Mouse (Mus musculus) frontal cortex, postnatal 25 days (tissue): ENCODE data around the gene Dlg2.

Source experiments
- DNase-seq, 2 experiments: peaks; one replicate each; pipeline ENCODE4 v3.0.0; 2022; ENCODE audit warnings: low spot score in 2 of 2

Dlg2 gene

GRCm38 (mm10) chr7:92180029-92180428 is 1703.6 kb downstream of the Dlg2 start:
- DNase-seq: no peak

DNA sequence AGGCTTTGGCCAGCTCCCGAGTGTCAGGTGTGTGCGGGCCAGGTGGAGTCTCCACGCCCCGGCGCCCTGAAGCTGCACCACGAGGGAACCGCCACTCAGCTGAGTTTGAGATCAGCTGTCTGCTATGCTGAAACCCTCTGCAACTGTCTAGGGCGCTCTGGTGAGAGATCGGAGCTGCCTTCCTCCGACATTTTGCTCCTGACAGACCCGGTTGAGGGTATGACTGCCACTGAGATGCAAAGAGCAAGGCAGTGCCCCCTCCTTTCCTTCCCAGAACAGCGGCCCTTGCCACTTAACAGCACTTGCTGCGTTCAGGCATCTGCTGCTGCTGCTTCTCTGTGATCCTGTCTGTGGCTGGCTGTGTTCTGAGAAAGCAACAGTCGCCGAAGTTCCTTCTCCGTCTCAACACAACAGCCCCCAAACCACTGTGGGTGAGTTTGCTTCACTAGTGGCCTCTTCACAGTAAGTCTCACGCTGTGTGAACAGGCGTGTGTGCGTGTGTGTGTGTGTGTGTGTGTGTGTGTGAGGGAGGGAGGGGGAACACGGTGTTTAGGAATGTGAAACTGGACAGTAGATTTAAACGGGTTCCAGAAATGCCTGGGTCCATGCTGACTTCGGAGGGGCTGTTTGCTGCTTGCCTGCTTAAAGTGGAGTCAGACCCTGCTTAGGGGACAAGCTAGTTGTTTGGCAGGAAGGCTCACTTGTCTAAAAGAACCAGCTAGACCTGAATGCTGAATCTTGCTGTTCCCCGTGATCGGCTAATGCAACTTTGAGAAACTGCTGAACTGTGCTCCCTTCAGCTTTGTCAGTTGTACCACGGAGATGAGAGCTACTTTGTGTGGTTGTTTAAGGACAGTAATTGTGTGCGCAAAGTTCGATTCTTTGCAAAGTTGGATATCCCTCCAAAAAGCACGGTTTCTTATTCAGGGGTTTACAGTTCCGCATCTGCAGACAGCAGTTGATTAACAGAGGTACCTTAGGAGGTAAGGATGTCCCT is 1704.4 kb downstream of the Dlg2 start:
- DNase-seq: peak in 1 of 2 experiments; percentile 9

DNA sequence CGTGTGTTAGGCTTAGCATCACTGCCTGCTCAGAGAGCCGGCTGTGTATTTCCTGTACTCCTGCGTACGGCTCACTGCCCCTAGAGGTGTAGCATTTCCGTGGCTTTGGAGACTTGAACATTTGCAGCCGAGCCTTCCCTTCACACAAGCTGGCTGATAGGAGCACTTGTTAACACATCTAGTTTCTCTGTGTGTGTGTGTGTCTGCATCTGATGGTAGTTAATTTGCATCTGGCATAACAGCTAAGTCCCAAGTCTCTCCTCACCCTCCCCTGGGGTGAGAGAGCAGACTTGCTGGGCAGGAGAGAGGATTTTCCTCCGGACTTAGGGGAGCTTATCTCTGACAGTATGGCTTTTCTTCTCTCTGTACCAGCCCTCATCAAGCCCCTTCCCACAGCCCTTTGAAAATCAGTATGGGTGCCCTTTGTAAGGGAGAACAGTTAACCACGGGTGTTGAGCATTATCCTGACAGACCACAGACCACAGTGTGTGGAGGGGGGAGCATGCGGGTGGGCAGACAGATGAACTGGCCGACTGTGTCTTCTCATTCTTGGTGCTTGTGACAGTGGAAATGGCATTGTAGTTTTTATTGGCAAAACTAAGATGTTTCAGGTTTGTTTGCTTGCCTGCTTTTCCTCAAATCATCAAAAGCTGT is 1705.6 kb downstream of the Dlg2 start:
- no peak for DNase-seq

GRCm38 (mm10) chr7:92184371-92185059 is 1708.0 kb downstream of the Dlg2 start:
- DNase-seq: no peak

DNA sequence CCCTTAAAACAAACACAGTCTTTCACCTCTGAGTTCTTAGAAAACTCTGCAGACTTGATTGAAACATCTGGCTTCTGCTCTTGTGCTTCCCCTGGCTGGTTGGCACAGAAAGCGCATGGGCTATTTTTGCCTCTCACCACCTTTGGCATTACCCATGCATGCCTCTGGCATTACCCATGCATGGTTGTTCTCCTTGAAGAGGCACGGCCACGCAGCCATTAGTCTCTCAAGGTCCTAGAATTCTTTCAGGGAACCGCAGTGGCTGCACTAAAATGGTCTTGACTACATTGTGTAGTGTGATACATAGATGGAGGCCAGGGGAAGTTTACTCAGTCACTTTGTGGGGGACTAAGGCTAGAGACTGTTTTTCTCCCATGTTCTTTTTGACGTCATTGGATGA is 1709.9 kb downstream of the Dlg2 start:
- no peak for DNase-seq

- DNase-seq: no peak
Observed at GRCm38 (mm10) chr7:92189149-92189548, 1712.7 kb downstream of the Dlg2 start.

DNA sequence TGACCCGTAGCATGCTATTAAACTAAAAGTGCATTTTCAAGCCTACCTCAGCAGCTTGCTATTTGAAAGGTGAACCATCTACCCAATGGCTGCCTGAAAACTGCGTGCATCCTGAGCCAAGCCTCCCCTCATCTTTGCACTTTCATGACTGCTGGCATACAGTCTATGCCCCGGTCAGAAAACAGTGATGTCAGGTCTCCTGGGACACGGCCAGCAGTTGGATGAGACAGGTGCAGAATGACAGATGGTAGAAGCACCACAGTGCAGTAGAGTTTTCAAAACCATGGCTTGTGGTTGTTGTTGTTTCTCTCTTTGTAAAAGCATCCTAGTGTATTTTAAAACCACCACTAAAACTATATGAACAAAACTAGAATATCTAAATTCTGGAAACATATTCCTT is 1719.5 kb downstream of the Dlg2 start:
- no peak for DNase-seq

DNA sequence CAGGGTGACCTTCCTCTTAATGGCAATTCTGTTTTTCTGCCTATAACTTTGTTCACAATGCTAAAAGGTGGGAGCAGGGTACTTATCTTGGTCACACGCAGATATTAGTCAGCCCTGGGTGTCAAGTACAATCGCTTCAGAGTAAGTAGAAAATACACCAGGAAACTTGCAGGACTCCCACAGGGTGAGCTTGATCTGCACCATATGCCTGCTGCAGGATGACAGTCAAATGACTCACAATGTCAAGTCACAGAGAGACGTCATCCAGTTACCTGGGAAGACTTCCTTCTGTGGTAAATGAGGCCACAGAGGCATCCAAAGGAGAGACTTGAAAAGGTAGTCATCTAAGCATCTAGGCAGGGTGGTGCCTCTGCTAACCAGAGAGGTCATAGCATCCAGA is 1721.1 kb downstream of the Dlg2 start:
- DNase-seq: no peak

- DNase-seq: no peak
Observed at GRCm38 (mm10) chr7:92199131-92199530, 1722.7 kb downstream of the Dlg2 start.

GRCm38 (mm10) chr7:92210701-92211100 is 1734.2 kb downstream of the Dlg2 start:
- no peak for DNase-seq

DNA sequence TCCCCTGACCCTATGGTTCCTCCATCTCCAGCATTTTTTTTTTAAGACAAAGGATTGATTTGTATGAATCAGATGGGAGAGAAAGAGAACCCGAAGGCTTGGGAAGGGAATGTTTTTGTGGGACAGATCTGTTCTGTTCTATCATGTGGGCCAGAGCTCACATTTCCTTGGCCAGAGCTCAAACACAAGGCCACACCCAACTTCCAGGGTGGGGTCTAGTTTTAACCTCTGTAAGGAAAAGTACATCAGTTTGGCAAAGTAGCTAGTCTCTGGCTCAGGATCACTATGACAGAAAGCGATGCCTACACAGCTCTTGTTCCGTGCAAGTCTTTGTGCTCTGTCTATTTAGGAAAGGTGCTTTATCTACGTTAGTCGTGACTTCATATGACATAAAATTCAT is 1737.3 kb downstream of the Dlg2 start:
- no peak for DNase-seq

DNA sequence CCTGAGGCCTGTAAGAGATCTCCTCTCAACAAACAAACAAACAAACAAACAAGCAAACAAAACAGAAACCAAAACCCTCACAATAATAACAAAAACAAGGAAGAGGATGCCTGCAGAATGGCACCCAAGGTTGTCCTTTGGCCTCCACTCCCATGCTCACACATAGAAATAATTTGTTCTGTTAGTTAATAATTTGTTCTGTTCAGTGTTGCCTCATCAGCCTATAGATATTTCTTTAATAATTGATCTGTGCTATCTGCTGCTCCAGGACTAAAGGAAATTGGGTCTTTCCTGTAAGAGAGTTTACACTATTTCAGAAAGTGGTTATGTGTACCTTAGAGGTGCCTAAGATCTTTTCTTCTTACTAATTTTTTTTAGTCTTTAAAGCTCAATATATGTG is 1741.7 kb downstream of the Dlg2 start:
- no peak for DNase-seq

DNA sequence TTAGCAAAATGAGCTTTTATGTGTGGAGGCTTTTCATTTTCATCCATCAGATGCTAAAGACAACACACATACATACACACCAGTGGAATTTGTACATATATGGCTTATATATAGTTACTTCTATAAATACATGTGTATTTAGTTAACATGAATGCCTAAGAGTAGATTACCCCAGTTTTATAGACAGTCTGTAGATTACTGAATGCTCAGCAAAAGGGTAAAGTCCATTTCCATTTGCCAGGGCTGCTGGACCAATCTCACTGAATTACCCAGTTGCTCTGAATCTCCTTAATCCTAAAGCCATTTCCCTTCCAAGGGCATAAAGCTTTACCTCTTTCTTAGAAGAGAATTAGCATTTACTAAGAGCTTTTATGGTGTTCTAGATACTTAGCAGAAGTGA is 1744.1 kb downstream of the Dlg2 start:
- DNase-seq: no peak

DNA sequence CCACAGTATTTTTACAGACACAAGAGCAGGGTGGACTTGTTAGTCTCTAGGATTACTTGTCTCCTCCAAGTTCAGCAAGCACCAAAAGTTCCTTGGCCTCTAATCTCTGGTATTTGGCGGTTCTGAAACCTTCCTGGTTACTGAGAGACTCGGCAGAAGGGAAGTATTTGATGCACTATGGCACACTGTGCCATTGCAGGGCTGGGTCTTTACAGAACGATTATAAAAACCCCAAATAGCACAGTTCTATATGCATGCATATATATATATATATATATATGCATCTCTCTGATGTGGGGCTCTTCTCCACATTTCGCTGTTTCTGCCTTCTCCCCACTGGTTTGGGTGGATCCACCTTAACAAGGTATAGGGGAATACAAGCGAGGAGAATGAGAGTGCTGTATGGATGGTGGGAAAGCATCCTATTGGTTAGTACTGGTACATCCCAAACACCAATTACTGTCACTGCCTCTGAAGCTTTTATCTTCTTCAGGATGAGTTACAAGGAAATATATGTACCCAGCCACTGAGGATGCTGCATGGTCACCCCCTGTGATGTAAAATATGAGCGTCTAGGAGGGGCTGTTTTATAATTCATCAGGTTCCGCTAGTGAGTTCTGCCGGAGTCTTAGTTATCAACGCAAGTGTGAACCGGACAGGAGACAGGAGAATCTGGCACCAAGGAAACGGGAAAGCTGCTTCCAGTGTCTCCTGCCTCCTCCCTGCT is 1758.2 kb downstream of the Dlg2 start:
- no peak for DNase-seq

- no peak for DNase-seq
Observed at GRCm38 (mm10) chr7:92235541-92236031, 1759.1 kb downstream of the Dlg2 start.

DNA sequence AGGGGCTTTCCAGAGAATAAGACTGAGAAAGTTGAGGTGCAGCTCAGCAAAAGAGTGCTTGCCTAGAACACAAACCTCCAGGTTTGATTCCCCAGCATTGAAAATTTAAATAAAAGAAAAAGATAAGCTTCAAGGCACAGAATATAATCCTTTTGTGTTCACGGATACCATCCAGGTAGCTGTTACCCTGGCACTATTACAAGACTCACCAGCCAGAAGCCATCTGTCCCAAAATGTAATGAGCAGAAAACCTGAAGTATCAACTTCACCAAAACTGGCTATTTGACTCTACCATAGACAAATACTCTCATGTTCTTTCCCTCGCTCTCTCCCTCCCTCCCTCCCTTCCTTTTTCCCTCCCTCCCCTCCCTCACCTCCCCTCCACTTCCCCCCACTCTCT is 1764.4 kb downstream of the Dlg2 start:
- DNase-seq: no peak

DNA sequence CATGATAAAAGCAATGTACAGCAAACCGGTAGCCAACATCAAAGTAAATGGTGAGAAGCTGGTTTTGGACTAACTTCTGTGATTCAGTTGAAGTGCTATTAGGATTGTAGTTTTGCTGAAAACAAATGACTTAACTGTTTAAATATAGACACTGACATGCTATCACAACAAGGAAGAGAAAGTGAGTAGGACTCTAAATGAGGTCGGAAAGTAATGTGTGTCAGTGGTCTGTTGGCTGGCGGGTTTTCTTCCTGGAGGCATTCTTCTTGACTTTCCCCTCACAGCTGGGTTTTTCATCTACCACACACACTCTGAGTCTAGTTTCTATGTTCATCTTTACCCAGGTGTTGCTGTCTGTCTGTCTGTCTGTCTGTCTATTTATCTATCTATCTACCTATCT is 1771.1 kb downstream of the Dlg2 start:
- no peak for DNase-seq

- DNase-seq: no peak
Observed at GRCm38 (mm10) chr7:92248619-92249018, 1772.1 kb downstream of the Dlg2 start.

DNA sequence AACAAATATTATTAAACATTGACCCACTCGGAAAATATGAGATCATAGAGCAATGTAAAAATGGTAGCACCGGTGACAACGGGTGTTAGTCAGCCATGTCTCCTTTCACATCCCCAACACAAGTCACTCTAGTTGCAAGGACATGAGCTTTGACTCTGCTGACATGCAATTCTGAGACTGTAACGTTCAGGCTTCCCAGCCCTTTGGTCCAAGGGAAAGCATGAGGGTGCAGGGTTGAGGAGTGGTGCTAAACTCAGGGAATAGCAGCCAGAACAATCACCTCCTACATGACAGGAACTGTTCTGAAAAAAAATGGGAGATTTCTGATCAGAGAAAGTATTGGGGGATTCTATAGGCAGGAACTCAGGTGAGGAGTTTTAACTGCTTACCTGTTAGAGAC is 1781.7 kb downstream of the Dlg2 start:
- DNase-seq: no peak

DNA sequence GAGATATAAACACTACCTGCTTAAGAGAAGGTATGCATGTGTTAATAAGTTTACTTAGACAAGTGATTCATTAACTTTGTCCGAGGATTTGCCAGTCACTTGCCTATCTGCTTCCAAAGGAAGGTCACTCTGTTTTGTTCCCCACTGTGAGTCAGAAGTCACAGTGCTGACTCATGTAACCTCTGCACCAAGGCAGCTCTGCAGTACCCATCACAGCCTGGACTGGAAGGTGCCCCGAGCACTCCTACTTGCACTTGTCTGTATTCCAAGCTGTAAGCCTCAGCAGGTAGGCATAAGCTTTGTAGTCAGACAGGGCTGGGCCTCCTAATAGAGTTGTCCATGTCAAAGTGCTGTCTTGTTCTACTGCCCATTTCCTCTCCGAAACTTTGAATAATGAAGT is 1782.2 kb downstream of the Dlg2 start:
- no peak for DNase-seq

DNA sequence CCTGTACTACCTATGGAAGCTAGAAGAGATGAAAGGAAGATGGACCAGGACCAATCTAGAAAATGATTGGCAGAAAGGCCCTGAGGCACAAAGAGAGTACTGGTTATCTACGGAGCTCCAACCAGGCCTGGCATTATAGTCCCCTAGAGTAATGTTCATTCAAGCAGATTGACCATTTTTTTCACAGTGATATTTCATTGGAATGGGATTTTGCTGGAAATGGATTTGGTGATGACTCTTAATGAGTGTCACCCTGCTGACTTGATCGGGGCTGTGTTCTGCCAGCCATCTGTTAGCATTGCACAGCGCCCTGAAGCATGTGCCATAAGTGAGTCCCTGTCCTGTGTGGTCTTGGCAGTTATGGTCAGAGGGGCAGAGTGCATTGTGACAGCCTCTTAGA is 1787.9 kb downstream of the Dlg2 start:
- no peak for DNase-seq

DNA sequence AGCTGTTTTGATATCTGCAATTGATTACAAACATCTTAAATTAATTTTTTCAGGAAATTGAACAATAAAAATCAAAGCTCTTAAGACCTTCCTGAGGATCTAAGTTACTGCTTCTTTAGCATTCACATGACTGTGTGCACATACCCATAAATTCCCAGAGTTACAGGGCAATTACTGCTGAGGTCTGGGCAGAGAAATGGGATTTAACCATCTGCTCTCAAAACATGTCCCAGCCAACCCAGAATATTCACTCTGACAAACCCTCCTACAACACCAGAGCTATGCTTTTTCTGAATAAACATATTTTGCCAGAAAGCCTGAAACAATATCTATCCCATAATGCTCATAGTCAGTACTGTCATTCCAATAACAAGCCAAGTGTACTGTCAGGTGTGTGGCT is 1788.5 kb downstream of the Dlg2 start:
- no peak for DNase-seq
